Mouse (Mus musculus): Measurements from ENCODE around the gene Abcg1.

Abcg1 gene

DNA sequence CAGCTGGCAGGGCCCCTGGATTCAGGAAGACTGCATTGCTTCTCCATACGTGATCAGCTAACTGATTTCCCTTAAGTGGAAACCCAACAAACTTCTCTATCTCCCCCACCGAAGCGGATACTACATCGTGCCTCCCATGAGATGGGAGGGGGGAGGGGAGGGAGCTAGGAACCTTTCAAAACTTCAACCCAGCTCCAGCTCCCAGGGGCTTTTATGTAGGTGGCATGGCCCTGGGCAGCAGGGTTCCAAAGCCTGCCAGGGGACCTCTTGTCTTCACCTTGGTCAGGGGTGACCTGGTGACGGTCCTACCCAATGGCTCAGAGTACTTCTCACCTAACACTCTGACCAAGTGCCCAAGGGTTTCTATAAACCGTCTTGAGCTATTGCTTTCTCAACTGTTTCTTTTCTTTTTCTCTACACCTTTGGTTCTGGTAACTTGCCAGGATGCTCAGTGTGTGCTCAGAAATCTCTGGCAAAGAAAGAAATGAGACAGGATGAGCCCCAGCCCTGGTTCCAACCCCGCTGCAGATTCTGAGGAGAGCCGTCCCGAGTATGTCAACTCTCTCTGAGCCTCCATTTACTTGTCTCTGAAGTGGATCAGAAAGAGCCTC lies 71.3 kb downstream of the Abcg1 start:
- DNase-seq (ENCODE audit: extremely low spot score): no peak

GRCm38 (mm10) chr17:31129452-31129851 lies 72.0 kb downstream of the Abcg1 start, which contains the start of gene Tff3:
Gene Tff3, minus strand, starts transcription at chr17:31129646.
- DNase-seq (ENCODE audit: extremely low spot score): no peak

GRCm38 (mm10) chr17:31131269-31131821 lies 73.9 kb downstream of the Abcg1 start:
- DNase-seq (ENCODE audit: extremely low spot score): no peak

DNA sequence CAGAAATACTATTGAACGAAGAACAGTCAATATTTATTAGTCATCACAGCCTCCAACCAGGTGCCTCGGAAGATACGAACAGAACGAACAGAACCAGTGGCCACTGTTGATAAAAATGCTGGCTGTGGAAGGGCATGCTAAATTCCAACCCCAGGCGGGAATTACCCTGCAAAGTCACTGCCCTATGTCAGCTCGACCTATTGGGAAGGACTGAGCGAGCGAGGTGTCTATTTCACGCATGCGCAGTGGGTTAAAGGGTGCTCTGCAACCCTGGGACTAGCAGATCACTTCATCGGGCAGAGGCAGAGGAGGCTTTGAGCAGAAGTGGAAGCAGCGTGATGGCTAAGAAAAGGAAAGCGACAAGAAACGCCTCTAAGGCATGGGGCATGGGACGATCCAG lies 76.3 kb downstream of the Abcg1 start:
- no peak for DNase-seq (ENCODE audit: extremely low spot score)

DNA sequence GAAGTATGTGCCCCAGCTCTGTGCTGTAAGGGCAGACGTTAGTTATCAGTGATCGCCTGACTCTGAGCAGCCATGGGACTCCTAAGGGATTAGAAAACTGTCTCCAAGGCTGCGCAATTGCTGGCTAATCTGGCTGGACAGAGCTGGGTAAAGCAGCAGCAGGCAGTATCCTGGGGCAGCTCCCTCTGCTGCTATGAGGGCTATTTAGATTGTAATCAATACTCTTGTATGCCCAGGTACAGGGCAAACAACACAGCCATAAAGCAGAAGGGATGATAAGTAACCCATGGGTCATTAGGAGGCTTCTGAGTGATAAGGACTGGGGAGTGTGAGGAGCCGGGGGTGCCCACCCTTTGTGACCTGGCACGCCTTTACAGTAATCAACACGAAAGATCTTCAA lies 77.4 kb downstream of the Abcg1 start:
- DNase-seq (ENCODE audit: extremely low spot score): no peak

DNA sequence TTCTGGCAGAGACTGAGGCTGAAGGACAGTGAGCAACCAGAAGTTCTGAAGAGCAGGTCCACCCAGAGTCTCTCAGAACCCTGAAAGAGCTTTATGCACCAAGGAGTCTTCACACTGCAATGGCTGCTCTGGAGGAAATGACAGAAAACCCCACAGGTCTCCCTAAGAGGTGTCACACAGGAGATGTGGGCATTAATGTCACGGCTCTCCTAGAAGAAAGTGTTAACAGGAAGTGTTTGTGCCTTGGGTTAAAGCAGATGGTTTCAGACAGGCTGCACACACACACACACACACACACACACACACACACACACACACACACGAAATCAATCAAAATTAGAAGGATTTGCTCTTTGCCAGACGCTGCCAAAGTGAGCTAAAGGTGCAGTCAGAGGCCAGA lies 78.8 kb downstream of the Abcg1 start:
- DNase-seq (ENCODE audit: extremely low spot score): no peak

GRCm38 (mm10) chr17:31136821-31137220 lies 79.3 kb downstream of the Abcg1 start:
- no peak for DNase-seq (ENCODE audit: extremely low spot score)

DNA sequence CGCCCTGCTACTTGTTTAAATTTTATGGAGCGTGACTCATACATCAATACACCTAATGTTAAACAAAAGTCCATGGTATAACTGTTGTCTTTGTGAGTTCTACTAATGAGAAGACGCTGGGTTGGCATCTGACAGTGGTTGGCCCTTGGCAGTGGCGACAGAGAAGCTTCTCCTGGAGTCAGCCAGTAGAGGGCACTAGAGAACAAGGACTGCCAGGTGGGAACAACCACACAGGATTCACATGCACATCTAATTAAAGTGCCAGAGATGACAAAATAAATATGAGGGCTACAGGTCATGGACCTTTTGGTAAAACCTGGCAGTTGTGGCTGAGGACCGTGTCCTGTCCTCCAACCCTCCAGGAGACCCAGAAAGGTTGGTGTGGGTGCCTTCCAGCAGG lies 80.9 kb downstream of the Abcg1 start:
- peak; percentile 67 for DNase-seq (ENCODE audit: extremely low spot score)

- DNase-seq (ENCODE audit: extremely low spot score): no peak
These were observed 84.6 kb downstream of the Abcg1 start for GRCm38 (mm10) chr17:31142116-31142515.

- no peak for DNase-seq (ENCODE audit: extremely low spot score)
These were observed 86.9 kb downstream of the Abcg1 start, which contains the start of gene Tff2 for GRCm38 (mm10) chr17:31144040-31145037. Gene Tff2, minus strand, starts transcription at chr17:31144282.

GRCm38 (mm10) chr17:31145998-31146397 lies 88.5 kb downstream of the Abcg1 start:
- DNase-seq (ENCODE audit: extremely low spot score): no peak

DNA sequence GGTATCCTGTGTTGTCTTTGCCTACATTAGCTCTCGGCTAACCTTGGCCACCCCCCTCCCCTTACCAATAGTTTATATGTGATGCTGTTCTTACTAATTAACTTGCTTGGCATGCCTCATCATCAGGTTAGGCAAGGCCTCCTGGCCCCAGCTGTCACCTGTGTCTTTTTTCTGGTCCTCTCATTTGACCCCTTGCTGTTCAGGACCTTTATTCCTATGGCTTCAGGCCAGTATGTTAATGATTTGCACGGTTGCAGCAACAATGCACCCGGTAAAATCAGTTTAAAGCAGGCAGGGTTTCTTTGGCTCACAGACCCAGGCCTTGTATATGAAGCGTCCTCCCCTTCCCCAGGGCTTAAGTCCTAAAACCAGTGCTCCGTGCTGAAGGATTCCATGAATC lies 95.0 kb downstream of the Abcg1 start:
- no peak for DNase-seq (ENCODE audit: extremely low spot score)

GRCm38 (mm10) chr17:31152966-31153499 lies 95.6 kb downstream of the Abcg1 start:
- no peak for DNase-seq (ENCODE audit: extremely low spot score)

DNA sequence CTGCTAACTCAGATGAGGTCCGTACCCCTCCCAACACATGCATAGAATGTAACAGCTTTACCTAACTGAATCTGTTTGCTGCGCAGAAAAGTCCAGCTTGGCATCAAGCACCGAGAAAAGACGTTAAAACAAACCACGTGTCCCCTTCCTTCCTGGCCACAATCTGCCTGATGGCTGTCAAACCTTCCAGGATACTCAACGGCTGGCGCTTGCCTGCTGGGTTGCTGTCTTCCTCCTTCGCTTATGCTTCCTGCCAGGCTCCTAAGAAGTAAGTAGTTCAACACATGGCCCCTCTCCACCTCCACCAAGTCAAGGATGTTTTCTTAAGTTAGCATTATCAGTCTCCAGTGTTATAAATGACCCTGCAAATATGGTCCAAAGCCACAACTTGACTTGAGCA lies 96.3 kb downstream of the Abcg1 start:
- DNase-seq (ENCODE audit: extremely low spot score): no peak

- DNase-seq (ENCODE audit: extremely low spot score): no peak
These were observed 100.4 kb downstream of the Abcg1 start for GRCm38 (mm10) chr17:31157921-31158320.

GRCm38 (mm10) chr17:31160291-31160690 lies 102.8 kb downstream of the Abcg1 start:
- no peak for DNase-seq (ENCODE audit: extremely low spot score)

- DNase-seq (ENCODE audit: extremely low spot score): no peak
These were observed 105.1 kb downstream of the Abcg1 start for GRCm38 (mm10) chr17:31162607-31163006.

GRCm38 (mm10) chr17:31163821-31164220 lies 106.3 kb downstream of the Abcg1 start:
- DNase-seq (ENCODE audit: extremely low spot score): no peak

- DNase-seq (ENCODE audit: extremely low spot score): no peak
These were observed 107.7 kb downstream of the Abcg1 start, which contains the start of gene Tff1 for GRCm38 (mm10) chr17:31165127-31165526. Gene Tff1, minus strand, starts transcription at chr17:31165277.

Data from embryo, embryonic 9.5 days (tissue).